Mouse (Mus musculus): ENCODE results near the gene Ddx24.
"Not testable (repeated sequence)": the region's sequence is repeated elsewhere in the genome, so short reads cannot be mapped to it uniquely, and the experiment has no call there.

Ddx24 gene

DNA sequence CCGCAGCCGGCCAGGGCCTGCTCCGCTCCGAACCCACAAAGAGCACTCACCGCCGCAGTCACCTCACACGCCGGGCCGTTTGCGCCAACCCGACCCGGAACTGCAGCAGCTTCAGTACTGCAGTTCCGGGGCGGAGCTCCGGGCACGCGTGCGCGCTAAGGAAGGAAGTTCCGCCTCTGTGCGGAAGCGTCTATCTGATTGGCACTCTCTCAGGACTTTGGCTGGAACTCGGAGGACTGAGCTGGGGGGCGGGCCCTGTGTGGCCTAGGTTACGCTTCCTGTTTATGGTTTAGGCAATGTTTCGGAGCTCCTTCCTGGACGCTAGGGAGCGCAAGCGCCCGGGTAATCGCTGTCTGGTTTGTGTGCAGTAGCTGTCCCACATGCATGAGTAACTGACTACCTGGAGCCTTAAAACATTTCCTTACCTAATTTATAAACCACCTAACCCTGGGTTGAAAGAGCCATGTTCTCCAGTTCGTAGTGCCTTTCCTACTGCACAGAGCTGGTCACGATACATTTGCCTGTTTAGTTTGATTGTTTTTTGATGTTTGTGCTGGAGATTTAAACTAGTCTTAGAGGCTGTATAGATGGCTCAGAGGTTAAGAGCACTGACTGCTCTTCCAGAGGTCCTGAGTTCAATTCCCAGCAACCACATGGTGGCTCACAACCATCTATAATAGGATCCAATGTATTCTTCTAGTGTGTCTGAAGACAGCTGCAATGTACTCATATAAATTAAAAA is at the start of gene Ddx24:
Gene Ddx24, minus strand, starts transcription at position 102 of the 742 bp plus-strand sequence.
- peak; percentile 93 for DNase-seq (ENCODE audit: low read depth)

DNA sequence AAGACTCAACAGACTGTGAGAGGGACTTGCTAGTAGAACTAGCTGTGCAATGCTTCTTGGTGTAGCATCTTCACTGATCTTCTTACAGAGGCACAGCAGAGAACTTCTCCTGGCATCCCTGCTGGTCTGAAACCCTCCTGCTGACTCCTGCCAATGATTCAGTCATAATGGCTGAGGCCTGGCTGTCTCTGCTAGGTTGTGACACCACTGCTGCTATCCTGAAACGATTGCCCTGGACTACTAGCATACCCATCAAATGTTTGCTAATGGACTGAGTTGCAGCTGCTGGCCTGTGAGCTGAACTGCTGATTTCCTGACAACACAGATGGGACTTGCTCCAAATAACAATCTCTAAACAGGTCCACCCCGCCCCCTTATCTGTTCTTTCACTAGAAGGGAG is 48.9 kb upstream of the Ddx24 start:
- no peak for DNase-seq (ENCODE audit: low read depth)

DNA sequence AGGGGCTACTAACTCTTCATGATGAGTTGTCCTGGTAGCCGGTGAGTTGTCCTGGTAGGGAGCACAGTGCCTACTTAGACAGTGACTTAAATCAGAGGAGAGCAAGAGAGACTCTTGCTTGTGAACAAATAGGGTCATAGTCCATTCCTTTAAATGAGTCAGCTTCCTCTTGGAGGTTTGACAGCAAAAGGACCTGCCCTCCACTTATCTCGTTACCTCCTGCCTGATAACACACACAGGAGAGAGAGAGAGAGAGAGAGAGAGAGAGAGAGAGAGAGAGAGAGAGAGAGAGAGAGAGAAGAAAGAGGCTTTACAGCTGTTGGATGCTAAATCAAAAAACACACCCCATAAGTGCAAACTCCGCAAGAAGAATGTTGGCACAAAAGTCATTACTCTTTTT is 31.5 kb upstream of the Ddx24 start, which contains the start of gene Ifi27l2b:
Gene Ifi27l2b, minus strand, starts transcription at position 84 of the 400 bp plus-strand sequence.
- DNase-seq (ENCODE audit: low read depth): no peak

DNA sequence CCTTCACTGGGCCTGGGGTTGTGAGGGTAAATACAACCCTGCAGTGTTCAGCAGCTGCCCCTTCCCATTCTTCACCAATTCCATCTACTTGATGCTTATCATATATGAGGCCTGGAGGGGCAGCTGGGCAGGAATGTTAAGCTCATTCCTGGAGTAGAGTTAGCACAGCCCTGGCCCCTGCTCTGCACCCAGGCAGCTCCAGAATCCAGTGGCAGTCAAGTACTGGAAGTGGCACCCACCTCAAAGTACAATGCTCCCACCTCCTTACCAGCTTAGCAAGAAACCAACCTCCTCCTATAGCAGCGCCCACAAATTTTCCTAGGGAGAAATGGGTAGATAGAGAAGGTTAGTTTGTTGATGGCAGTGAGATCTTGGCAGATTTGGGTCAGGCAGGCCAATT is 31.1 kb upstream of the Ddx24 start:
- DNase-seq (ENCODE audit: low read depth): not testable (repeated sequence)

DNA sequence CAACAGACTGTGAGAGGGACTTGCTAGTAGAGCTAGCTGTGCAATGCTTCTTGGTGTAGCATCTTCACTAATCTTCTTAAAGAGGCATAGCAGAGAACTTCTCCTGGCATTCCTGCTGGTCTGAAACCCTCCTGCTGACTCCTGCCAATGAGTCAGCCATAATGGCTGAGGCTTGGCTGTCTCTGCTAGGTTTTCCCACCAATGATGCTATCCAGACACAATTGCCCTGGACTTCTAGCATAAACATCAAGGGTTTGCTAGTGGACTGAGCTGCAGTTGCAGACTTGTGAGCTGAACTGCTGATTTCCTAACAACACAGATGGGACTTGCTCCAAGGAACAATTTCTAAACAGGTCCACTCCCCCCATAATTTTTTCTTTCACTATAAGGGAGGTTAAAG is 27.7 kb upstream of the Ddx24 start:
- DNase-seq (ENCODE audit: low read depth): no peak

DNA sequence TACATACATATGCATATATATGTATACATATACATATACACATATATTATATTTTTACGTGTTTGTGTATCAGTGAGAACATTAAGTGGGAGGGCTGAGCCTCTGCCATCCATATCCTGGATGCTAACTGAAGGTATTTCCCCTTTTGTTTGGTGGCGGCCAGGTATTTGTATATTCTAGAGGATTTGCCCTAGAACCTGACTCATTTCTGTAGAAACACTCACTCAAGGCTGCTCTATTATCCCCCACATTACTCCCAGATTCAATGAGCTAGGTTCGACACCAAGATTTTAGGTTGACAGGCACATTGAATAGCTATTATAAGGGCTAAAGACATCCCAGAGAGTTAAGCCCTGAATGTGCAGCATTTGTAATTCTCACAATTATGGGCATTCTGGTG is 19.4 kb upstream of the Ddx24 start:
- DNase-seq (ENCODE audit: low read depth): no peak

DNA sequence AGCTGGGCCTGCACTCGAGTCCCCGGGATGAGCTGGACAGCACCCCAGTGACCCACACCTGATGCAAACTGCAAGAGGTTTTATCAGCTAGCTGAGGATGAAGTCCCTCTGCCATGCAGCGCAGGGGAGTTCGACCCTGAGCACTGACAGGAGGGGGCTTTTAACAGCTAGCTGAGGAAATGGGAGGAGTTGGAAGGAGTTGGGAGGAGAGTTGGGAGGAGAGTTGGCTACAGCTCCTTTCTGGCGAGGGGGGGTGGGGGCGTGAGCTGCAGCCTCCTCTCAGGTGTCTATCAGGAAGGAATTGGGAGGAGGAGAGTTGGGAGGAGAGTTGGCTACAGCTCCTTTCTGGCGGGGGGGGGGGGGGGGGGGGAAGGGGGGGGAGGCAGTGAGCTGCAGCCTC is 18.6 kb upstream of the Ddx24 start:
- not testable (repeated sequence) for DNase-seq (ENCODE audit: low read depth)

DNA sequence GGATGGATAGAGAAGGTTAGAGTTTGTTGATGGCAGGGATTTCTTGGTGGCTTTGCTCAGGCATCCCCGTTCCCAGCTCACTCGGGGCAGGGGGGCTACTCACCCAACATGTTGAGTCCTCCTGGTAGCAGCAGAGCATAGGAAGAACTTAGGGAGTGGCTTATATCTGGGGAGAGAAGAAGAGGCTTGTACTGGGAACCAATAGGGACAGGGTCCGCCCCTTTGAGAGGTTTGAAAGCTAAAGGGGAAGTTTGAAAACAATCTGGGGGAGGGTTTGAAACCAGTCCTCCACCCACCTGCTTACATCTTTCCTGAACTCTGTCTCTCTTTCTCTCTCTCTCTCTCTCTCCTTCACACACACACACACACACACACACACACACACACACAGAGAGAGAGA is 17.9 kb upstream of the Ddx24 start, which contains the start of gene Ifi27l2a:
Gene Ifi27l2a, minus strand, starts transcription at position 157 of the 400 bp plus-strand sequence.
- DNase-seq (ENCODE audit: low read depth): peak; percentile 8

DNA sequence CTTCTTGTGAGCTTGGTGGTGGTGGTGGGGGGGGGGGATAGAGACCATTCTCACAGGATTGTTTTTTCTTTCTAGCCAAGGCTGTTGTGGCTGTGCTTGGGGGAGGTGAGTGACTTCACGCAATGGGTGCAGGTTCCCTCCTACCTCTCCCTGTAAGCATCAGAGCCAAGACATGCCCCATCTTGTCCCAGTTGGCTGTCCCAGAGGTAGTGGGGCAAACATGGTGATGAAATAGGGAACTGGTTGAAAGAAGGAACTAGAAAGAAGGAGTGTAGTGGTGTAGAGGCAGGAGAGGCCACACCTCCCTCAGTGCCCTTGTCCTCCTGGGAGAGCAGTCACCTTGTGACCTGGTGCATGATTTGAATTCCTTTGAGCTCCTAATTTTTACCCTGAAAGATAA is 12.0 kb upstream of the Ddx24 start:
- DNase-seq (ENCODE audit: low read depth): no peak

DNA sequence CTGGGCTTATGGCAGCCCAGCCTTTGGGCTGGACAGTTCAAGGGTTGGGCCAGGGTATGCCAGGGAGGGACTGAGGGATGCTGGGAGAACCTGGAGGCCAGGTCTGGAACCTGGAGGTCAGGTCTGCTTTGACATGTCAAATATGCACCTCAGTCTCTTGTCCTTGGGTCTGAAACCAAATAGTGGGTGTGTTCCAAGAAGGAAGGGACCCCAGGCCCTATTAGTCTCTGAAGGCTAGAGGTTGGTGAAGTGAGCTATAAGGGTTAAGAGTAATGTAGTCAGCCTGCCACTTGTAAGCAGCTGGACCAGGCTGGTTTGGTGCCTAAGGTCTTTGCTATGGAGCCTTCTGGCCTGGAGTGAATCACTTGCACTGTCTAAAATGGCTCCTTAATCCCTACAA is 9.2 kb upstream of the Ddx24 start:
- no peak for DNase-seq (ENCODE audit: low read depth)

DNA sequence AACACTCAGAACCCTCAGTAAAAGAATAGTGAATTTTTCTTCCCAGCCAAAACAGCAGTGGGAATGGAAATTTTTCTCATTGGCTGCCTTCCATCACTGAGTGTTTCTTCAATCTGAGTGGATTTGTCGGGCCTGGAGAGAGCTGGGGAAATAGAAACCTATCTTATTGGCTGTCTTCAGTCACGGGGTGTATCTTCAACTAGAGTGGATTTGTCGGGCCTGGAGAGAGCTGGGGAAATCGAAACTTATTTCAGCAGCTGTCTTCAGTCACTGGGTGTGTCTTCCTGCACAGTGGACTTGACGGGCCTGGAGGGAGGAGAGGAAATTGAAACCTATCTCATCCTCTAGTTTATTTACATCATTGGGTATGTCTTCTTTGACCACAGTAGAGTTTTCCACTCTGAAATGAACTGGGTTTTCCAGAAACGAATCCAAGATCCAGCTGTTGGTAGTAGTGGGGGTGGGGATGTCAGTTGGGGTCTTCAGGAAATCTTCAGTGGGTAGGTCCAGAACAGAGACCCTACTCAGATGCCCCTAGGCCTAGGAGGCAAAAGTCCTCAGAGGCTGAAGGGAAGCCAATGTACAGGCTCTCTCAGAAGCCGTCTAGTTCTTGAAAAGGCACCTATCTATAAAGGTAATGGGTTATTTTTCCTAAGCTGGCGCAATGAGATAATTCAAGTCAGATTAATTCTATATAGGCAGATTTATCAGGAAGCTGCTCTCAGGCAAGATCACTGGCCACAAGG is 8.5 kb upstream of the Ddx24 start, which contains the start of gene Ifi27:
Gene Ifi27, plus strand, starts transcription at position 226 of the 746 bp plus-strand sequence.
- DNase-seq (ENCODE audit: low read depth): peak; percentile 5

DNA sequence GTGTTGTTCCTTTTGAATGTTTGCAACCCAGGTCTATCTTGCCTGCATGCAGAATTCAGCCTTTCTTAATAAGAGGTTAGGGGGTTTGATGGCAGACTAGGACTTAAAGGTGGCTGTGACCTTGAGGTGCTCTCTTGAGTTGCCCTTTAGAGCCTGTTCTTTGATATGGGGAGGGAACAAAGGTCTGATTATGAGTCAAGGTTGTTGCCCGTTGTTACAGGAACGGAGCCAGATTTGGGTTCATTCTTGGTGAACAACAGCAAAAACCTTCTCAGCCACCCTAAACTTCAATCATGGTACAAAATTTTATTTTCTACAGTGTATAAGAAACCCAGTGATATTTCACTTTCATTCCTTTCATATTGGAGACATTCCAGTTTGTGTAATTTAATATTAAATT is 7.8 kb upstream of the Ddx24 start:
- no peak for DNase-seq (ENCODE audit: low read depth)

DNA sequence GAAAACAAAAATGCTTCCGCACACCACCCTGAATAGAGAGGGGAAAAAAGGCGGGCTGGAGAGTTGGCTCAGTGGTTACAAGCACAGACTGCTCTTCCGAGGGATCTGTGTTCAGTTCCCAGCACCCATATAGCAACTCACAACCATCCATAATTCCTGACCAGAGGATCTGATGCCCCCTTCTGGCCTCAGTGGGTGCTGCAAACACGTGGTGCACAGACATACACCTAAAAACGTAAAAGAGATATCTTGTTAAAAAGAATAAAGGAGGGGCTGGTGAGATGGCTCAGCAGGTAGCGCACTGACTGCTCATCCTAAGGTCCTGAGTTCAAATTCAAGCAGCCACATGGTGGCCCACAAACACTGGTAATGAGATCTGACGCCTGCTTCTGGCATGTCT is 1.1 kb upstream of the Ddx24 start:
- no peak for DNase-seq (ENCODE audit: low read depth)

DNA sequence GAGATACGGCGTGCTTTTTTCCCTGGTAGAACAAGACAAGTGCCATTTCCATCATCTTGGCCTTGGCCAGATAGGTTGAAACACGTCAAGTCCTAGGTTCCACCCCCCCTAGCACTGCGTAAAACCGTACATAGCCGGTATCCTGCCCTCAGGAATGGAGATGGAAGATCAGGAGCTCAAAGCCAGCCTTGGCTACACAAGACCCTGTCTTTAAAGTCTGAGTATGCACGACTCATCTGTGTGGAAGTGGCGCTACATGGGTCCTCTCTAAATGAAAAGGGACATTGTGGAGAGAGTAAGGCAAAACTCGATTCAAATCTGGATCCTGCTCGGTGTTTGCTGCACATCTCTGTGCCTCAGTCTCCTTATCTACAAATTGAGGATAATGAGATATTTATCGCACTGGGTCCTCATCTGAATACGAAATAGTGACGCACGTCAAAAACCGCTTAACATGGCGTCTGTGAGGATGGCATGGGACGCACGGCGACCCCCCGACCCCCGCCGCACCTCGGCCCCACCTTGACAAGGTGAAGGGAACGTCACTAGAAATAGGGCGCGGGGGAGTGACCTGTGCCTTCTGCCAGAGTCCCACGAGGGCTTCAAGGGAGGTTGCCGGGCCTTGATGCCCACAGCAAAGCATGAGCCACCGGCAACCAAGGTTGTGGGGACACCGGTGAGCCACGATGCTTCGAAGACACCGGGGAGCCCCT is 458 bp downstream of the Ddx24 start:
- DNase-seq (ENCODE audit: low read depth): peak; percentile 4

DNA sequence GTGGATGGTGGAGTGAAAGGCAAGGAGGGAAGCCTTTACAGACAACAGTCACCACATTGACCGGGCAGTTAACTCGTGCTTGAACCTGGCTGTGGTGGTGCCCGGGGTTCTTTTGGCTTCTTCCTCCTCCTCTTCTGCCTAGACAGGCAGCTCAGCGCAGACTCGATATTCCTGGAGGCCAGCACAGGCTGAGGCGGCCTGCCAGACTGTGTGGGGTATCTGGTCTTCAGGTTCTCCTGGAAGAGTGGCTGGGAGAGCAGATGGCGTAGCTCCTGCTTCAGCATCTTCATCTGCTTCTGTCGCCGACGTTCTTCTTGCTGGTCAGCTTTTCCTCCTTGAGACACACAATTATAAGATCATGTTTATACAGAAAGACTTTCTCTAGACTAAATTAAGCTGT is 17.5 kb downstream of the Ddx24 start:
- DNase-seq (ENCODE audit: low read depth): no peak

DNA sequence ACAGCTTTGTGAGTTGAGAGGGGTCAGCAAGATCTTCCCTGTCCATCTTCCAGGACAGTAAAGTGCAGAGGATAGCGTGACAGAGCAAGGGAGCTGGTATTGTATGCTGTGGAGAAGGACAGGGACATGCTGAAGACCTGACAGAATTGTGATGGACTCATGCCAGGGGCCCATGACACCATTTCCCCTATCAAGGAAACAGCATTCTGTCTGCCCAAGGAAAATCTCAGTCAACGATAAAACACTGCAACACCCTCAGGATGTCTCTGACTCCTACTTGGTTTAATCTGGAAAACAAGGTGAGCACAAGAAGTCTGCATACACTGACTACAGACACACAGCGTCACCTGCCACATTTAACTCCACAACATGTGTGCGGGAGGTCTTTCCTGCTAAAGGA is 17.9 kb downstream of the Ddx24 start, which contains the start of gene 9330161L09Rik:
Gene 9330161L09Rik, minus strand, starts transcription at position 101 of the 400 bp plus-strand sequence.
- DNase-seq (ENCODE audit: low read depth): no peak

DNA sequence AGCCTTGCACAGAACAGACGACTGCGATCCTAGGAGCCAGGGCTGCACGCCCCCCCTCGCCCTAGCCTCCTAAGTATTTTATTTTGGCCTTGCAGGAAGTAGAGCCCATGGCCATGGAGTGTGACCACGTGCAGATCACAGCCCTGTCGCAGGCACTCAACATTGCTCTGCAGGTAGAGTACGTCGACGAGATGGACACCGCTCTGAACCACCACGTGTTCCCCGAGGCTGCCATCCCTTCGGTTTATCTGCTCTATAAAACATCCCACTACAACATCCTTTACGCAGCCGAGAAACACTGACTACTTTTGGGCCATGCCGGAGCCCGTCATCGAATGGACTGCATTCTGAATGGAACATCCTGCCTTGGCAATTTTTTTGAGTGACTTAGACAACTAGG is 21.5 kb downstream of the Ddx24 start:
- DNase-seq (ENCODE audit: low read depth): no peak

DNA sequence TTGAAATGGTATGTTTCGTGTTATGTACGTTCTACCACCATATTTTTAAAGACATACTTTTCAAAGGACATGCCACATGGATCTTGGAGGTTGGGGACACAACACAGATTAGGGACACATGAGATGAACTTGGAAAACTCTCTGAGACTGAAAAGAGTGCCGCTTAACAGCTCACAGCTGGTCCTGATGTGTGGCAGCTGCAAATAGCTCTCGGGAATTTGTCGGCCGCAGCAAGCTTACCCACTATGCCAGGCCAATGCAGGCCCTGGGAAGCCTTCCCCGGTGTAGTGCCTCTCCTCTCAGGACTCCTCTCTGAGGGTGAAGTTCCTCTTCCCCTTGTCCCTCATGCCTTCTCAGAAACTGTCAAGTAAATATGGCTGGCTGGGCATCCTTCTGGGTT is 28.9 kb downstream of the Ddx24 start:
- no peak for DNase-seq (ENCODE audit: low read depth)

DNA sequence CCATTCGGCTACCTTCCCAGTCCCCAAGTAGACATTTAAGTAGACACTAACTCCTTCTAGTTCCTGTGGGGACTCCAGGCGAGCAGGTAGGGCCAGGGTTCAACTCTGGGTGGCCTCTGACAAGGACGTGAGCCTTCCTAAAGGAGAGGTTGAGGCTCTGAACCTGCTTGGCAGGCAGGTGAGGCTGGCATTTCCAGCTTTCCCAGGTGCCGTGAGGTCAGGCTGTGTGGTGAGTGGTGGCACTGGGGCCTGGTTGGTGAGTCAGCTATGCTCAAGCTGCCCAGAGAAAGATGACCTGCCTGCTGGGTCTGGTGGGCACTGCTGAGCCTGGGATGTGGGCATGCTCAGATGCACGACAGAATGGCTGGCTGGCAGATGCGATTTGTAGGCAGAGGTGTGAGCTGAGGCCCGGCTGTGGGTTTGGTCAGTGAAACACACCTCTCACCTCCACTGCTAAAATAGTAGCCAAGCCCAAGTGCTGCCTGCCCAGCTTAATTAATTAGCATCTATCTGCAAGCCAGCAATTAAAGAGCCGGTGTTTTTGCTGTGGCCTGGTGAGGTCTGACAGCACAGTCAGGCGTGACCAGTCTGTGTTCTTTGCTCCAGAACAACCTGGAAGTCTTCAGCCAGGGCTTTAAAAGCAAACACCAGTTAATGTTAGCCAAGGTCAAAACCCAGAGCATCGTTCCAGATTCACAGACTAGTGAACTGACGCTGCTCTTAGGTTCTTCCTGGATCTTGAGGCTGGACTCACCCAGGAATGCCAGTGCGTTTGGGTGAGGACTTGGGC is 29.9 kb downstream of the Ddx24 start:
- no peak for DNase-seq (ENCODE audit: low read depth)

DNA sequence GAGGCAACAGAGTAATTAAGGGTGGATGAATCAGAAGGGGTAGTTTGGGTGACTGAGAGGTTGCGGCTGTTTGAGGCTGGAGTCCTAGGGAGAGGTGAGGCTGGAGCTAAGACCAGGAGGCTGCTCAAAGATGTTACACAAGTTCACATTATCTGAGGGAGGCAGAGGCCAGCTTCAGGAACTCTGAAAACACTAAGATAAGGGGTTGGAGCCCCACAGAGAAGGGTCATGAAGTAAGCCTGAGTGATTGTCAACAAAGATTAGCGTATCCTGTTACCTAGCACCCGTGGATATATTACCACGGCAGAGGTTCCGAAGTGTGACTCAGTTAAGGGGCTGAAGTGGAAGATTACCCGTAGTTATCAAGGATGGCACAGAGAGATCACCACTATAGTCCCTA is 32.1 kb downstream of the Ddx24 start:
- peak; percentile 53 for DNase-seq (ENCODE audit: low read depth)

DNA sequence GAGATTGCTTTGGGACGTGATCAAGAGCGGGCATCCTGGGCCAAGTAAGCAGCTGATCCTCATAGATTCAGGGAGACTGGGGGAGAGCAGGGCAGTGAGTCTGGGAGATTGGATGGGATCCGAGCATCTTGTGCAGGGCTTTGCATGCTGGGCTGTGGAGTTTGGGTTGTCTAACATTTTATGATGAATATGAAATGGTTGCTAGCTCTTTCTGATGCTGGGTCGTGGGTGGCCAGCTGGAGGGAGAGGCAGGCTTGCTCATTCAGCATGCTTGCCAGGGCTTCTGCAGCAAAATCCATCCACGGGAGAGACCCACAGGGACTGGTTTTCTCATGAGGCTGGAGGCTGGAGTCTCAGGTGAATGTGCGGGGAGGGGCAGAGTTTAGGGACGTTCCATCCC is 34.5 kb downstream of the Ddx24 start:
- DNase-seq (ENCODE audit: low read depth): no peak

DNA sequence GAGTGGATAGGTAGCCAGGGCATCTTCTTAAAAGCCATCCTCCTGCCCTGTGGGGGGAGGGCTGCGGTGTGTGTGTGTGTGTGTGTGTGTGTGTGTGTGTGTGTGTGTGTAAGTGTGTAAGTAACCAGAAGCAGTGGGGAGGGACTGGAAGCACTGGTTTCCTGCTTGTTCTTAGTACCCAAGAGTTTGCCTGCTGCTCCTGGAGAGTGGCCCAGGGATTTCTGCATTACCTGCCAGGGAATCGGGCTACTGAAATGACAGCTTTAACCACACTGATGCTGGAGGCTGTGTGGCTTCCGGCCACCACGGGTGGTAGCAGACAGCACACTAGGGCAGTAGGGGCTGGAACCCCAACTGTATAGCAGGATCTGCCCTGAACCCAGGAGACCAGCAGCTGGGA is 35.6 kb downstream of the Ddx24 start:
- DNase-seq (ENCODE audit: low read depth): no peak
